Mouse (Mus musculus) lung, embryonic 16.5 days (tissue): ENCODE results near the gene Dmxl2. TPM values are rescaled to one million over a fixed set of nuclear protein-coding genes. Genes with fewer than 3 reads are reported as not detected.

ENCODE experiments used
- ATAC-seq: fragments of 200-750 bp; cut with Nextera tagmentation; 2 replicates; pipeline ENCODE4 v1.8.0; 2017; ENCODE audit warnings: low read depth, mild to moderate bottlenecking, moderate library complexity
- H3K27ac ChIP-seq: fragments of 300-500 bp; sonication (generic); 2 replicates; pipeline ENCODE4 v1.5.1; 2014; ENCODE audit warnings: mild to moderate bottlenecking, control low read depth, low read length
- H3K27me3 ChIP-seq: fragments of 300-500 bp; sonication (generic); 2 replicates; pipeline ENCODE4 v1.6.1; 2014; ENCODE audit warnings: low read depth, low read length, mixed read lengths; ENCODE audit not compliant: control insufficient read depth, insufficient read depth
- H3K36me3 ChIP-seq: fragments of 300-500 bp; sonication (generic); 2 replicates; pipeline ENCODE4 v1.6.1; 2014; ENCODE audit warnings: low read length; ENCODE audit not compliant: control insufficient read depth, insufficient read depth
- H3K4me1 ChIP-seq: fragments of 300-500 bp; sonication (generic); replicated peaks from 2 replicates; pipeline ENCODE4 v1.6.1; 2014; ENCODE audit warnings: low read length, mixed read lengths; ENCODE audit not compliant: control insufficient read depth, insufficient read depth
- H3K4me2 ChIP-seq: fragments of 300-500 bp; sonication (generic); 2 replicates; pipeline ENCODE4 v1.6.1; 2014; ENCODE audit warnings: low read depth, low read length, control low read depth
- H3K4me3 ChIP-seq: fragments of 300-500 bp; sonication (generic); 2 replicates; pipeline ENCODE4 v1.5.1; 2014; ENCODE audit warnings: mild to moderate bottlenecking, low read length, control low read depth
- H3K9ac ChIP-seq: fragments of 300-500 bp; sonication (generic); 2 replicates; pipeline ENCODE4 v1.6.1; 2014; ENCODE audit warnings: low read length, control low read depth
- H3K9me3 ChIP-seq: fragments of 300-500 bp; sonication (generic); 2 replicates; pipeline ENCODE4 v1.6.1; 2016; ENCODE audit warnings: low read length; ENCODE audit not compliant: control insufficient read depth
- WGBS: fragments of 180-500 bp; shearing (Covaris S2); extraction: QIAGEN DNeasy Blood & Tissue Kit; methylation state at CpG from one replicate; pipeline ENCODE4 v1.1.7; 2014; 5-methylcytosine and 5-hydroxymethylcytosine counted together
- polyA plus RNA-seq: library from polyadenylated mRNA; unstranded; fragments of >200 nt; fragmentation: Nextera tagmentation; extraction: Ambion mirVana; gene quantifications from 2 replicates; pipeline ENCODE4 v1.2.1, GENCODE M21; 2015

Dmxl2 gene
- 2.2 and 3.1 TPM in 2 replicates for polyA plus RNA-seq

DNA sequence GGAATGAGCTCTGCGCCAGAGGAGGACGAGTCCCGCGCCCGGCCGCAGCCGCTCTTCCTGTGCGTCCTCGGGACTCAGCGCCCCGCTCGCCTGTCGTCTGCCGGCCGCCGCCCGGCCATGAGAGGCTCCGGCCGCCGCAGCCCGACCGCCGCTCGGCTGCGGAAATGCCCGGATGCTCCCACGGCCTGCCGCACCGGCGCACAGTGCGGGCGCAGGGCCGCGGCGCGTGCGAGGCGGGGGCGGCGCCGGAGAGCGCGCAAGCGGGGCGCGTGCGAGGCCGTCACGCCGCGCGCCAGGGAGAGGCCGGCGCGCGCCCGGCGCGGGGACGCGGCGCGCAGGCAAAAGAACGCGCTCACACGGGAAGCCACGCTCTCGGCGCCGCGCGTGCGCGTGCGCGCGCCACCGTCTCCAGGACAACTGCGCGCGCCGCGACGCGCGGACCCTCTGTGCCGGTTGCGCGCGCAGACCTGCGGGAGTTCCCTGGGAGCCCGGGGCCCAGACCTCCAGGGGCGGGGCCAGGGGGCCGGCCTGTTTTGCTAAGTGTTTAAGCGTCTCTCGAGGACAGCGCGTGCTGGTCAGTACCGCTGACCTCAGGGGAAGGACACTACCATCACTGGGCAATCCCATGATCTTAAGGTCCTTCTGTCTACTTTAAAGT, at the start of gene Dmxl2:
Gene Dmxl2 (minus strand): TSS at position 174 of the 658 bp plus-strand sequence.
- WGBS, result under 1% methylated on average over 51 of the region's 99 CpGs

DNA sequence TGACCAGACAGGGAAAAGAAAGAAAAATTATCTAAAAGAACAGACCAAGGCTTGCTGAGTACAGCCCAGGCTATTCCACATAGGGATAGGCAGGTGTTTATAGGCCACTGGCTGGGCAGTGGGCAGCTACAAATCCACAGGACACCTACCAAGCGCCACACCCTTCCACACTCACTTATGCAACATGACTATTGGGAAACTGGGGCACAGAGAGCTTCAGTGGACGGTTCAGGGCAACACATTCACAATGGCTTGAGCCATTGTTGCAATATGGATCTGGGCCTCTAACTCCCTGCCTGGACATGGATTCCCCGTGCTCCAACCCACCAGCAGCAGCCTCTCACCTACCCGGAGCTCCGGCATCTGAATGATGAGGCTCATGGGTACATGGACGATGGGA, 48.0 kb upstream of the Dmxl2 start:
- no peaks in the 10 kb centered on the region for H3K4me1 ChIP-seq
- 83% methylated on average over 6 of the region's 6 CpGs for WGBS
- H3K9me3 ChIP-seq, result no peaks in the 10 kb centered on the region
- no peaks in the 10 kb centered on the region for H3K36me3 ChIP-seq
- no peak overlapping the region for H3K9ac ChIP-seq
- H3K27ac ChIP-seq, result no peak overlapping the region
- ATAC-seq, result no peak
- no peak overlapping the region for H3K4me3 ChIP-seq
- no peaks in the 10 kb centered on the region for H3K27me3 ChIP-seq
- no peak overlapping the region for H3K4me2 ChIP-seq

More for the DNA sequence above, at the start of gene Dmxl2:
- peak; percentile 94 for ATAC-seq
- Histone ChIP-seq H3K4me3 (peak within 1 kb of the TSS; percentile 71), H3K27ac (no peak within 1 kb of the TSS), H3K9ac (peak within 1 kb of the TSS; percentile 72), H3K4me1 (0 out of 2 replicates have a peak, but pooled peaks cover 5% of the 10 kb centered on the region), H3K4me2 (peak within 1 kb of the TSS; percentile 100), H3K27me3 (peaks cover 14% of the 10 kb centered on the region), H3K9me3 (no peaks in the 10 kb centered on the region), H3K36me3 (no peaks in the 10 kb centered on the region)

DNA sequence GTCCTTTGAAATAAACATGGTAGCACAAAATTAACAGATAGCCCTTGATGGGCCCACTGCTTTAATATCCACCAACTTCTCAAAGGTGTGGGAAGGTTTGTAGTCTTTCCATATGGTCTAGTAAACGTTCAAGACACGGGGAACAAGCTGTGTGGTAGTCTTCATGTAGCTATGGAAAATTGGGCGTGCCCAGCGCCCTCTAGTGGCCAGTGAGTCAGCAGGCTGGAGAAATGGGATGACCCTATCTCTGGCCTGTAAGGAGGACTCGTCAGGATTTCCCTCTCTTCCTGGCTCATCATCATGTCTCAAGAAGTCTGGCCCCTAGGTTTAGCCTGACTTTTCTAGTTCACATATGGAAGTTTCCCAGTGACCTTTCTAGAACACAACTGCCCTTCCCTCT, 46.1 kb upstream of the Dmxl2 start:
- WGBS, result 17% methylated on average over 5 of the region's 5 CpGs
- Histone ChIP-seq H3K4me2 (no peak overlapping the region), H3K4me1 (no peaks in the 10 kb centered on the region), H3K27ac (no peak overlapping the region), H3K9ac (no peak overlapping the region), H3K27me3 (no peaks in the 10 kb centered on the region), H3K4me3 (no peak overlapping the region), H3K9me3 (no peaks in the 10 kb centered on the region), H3K36me3 (no peaks in the 10 kb centered on the region)
- no peak for ATAC-seq

DNA sequence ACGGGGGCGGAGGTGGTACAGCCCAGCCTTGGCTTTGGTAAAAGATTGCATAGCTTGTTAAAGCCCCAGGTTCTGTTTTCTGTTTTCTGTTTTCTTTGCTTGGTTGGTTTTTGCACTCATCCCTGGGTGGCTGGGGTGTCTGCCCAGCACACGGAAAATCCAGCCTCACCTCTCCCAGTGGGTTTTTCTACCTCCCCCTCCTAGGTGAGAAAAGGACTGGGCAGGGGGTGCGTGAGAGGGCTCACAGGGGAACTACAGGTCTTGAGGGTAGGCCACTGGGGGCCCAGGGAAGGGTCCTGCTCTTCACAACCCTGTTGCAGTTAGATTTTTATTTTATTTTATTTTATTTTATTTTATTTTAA, 43.5 kb upstream of the Dmxl2 start:
- Histone ChIP-seq H3K9ac (no peak overlapping the region), H3K36me3 (no peaks in the 10 kb centered on the region), H3K9me3 (no peaks in the 10 kb centered on the region), H3K4me2 (no peak overlapping the region), H3K4me1 (no peaks in the 10 kb centered on the region), H3K27me3 (no peaks in the 10 kb centered on the region), H3K4me3 (no peak overlapping the region), H3K27ac (no peak overlapping the region)
- no peak for ATAC-seq
- WGBS, result 82% methylated on average over 4 of the region's 4 CpGs

DNA sequence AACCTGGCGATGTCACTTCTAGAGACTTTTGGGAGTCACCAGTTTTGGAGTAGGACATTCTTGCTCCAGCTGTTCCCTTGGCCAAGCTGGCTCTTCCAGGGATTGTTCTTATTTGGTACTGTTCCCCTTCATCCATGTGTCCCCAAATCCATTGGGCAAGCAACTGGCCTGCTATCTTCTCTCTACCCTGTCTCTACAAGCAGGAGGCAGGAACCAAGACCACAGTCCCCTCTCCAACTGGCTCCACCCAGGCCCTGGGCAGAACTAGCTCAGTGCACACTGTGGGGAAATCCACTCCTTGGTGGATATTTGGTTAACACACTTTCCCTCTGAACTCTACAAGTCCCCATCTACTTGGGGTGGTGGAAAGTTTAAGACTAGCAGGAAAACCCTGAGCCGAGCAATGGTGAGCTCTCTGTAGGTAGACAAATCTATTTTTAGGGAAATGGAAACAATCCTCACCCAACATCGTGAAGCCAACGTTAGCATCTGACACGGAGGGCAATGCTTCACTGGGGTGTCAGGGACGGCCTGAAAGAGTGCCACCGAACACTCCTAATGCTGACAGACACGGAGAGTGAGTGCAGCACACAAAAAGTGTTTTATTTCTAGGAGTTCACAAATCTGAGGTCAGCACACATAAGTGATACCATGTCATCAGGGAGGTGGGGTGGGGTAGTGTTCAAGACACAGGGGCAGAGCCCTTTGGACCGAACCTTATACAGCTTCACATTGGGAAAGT, 43.0 kb upstream of the Dmxl2 start:
- no peak for ATAC-seq
- Histone ChIP-seq H3K4me2 (no peak overlapping the region), H3K4me1 (no peaks in the 10 kb centered on the region), H3K9ac (no peak overlapping the region), H3K27ac (no peak overlapping the region), H3K9me3 (no peaks in the 10 kb centered on the region), H3K4me3 (no peak overlapping the region), H3K36me3 (no peaks in the 10 kb centered on the region), H3K27me3 (no peaks in the 10 kb centered on the region)
- 74% methylated on average over 9 of the region's 9 CpGs for WGBS

DNA sequence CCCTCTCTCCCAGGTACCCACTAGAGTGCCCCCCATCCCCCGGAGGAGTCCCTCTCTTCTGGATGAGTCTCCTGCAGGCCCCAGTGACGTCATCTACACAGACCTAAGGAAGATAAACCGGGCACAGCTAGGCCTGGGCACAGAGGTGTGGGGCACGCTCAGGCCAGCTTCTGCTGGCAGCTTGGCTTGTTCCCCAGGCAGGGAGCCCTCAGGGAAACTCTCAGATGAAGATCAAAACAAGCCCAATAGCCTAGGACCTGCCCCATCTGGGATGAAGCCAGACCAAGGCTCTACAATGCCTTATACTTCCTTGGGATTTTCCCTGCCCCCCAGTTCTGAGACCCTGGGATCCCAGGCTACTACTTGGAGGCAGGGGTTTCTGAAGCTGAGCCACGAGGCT, 39.4 kb upstream of the Dmxl2 start:
- Histone ChIP-seq H3K4me1 (no peaks in the 10 kb centered on the region), H3K9ac (no peak overlapping the region), H3K4me3 (no peak overlapping the region), H3K27me3 (no peaks in the 10 kb centered on the region), H3K36me3 (no peaks in the 10 kb centered on the region), H3K9me3 (no peaks in the 10 kb centered on the region), H3K4me2 (no peak overlapping the region), H3K27ac (no peak overlapping the region)
- no peak for ATAC-seq
- WGBS, result 68% methylated on average over 5 of the region's 5 CpGs

DNA sequence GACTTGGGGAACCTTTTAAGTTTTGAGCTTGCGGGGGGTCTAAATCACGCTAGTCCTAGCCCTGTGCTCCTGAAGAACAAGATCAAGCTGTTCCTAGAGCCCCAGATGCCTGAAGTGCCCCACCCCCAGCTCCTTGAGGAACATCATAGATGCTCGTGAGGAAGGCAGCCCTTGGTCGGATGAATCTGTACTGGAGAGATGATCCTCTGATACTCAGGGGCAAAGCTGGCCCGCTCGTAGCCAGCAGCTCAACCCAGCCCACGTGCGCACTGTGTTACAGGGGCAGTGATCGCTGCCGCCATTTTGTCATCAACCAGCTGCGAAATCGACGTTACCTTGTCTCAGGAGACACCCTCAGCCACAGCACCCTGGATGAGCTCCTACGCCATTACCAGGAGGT, 37.3 kb upstream of the Dmxl2 start, which contains the start of gene Sh2d7:
Gene Sh2d7 (plus strand): TSS at position 301 of the 400 bp plus-strand sequence.
- Histone ChIP-seq H3K4me1 (peaks cover 3% of the 10 kb centered on the region; the same call in 1 of the 2 replicates), H3K4me3 (no peak within 1 kb of the TSS), H3K36me3 (no peaks in the 10 kb centered on the region), H3K9me3 (no peaks in the 10 kb centered on the region), H3K27me3 (no peaks in the 10 kb centered on the region), H3K27ac (no peak within 1 kb of the TSS), H3K4me2 (no peak within 1 kb of the TSS), H3K9ac (no peak within 1 kb of the TSS)
- 91% methylated on average over 14 of the region's 14 CpGs for WGBS
- ATAC-seq, result no peak

DNA sequence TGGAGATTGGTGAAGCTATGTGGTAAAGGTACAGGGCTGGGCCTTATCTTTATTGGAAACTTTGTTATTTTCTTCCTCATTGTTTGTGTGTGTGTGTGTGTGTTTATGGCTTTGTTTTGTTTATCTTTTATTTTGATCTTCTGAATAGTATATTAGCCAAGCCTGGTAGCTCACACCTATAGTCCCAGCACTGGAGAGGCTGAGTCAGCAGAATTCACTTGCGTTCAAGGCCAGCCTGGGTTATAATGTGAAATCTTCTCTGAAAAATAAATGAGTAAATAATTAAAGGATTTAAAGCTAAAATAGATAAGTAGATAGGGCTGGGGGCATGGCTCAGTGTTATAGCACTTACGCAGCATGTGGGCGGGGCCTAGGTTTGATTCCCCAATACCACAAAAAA, 36.8 kb upstream of the Dmxl2 start:
- Histone ChIP-seq H3K4me2 (no peak overlapping the region), H3K4me3 (no peak overlapping the region), H3K36me3 (no peaks in the 10 kb centered on the region), H3K27me3 (no peaks in the 10 kb centered on the region), H3K9me3 (no peaks in the 10 kb centered on the region), H3K9ac (no peak overlapping the region), H3K27ac (no peak overlapping the region), H3K4me1 (peaks cover 3% of the 10 kb centered on the region; the same call in 1 of the 2 replicates)
- 90% methylated on average over 3 of the region's 3 CpGs for WGBS
- ATAC-seq, result no peak

DNA sequence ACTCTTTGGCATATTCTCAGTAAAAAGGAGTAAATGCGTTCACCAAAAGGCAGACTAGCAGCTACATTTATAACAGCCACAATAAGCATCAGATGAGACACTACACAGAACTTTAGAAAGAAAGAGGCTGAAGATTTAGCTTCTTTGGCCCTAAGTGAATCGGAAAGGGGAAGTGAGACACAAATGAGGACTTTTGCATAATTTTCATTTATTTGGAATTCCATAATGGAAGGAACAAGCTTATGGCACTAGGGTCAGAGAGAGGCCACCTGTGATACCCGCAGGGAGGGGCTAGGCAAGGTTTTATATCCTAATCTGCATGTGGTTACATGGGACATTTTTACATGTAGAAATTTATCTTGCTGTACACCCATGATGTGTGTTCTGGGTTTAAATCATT, 36.1 kb upstream of the Dmxl2 start:
- Histone ChIP-seq H3K4me2 (no peak overlapping the region), H3K27me3 (no peaks in the 10 kb centered on the region), H3K4me3 (no peak overlapping the region), H3K9ac (no peak overlapping the region), H3K36me3 (no peaks in the 10 kb centered on the region), H3K9me3 (no peaks in the 10 kb centered on the region), H3K27ac (no peak overlapping the region), H3K4me1 (peaks cover 3% of the 10 kb centered on the region; the same call in 1 of the 2 replicates)
- no peak for ATAC-seq
- WGBS, result 75% methylated on average over 3 of the region's 3 CpGs
